Mouse (Mus musculus) testis, postnatal 14 days (tissue): Measurements from ENCODE around the gene Sult1d1.
"Not testable (repeated sequence)": the region's sequence is repeated elsewhere in the genome, so short reads cannot be mapped to it uniquely, and the experiment has no call there.

Source experiments
- DNase-seq: peaks from one replicate; pipeline ENCODE4 v3.0.0; 2021; ENCODE audit warnings: low spot score

Gene Sult1d1

GRCm38 (mm10) chr5:87568845-87569244 lies at the start of gene Sult1d1:
Sult1d1 (minus strand) TSS chr5:87569027.
- no peak for DNase-seq

DNA sequence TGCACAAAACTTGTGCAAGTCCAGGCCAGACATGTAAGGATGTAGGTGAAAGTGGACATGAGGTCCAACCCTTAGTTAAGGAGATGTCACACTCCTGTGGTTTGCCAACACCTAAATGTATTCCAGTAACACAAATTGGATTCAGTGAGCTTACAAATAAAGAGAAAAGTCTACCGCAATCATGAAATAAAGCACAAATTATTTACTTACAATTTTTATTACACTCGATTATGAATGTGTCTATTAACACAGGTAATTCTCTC lies 46.2 kb upstream of the Sult1d1 start:
- no peak for DNase-seq

DNA sequence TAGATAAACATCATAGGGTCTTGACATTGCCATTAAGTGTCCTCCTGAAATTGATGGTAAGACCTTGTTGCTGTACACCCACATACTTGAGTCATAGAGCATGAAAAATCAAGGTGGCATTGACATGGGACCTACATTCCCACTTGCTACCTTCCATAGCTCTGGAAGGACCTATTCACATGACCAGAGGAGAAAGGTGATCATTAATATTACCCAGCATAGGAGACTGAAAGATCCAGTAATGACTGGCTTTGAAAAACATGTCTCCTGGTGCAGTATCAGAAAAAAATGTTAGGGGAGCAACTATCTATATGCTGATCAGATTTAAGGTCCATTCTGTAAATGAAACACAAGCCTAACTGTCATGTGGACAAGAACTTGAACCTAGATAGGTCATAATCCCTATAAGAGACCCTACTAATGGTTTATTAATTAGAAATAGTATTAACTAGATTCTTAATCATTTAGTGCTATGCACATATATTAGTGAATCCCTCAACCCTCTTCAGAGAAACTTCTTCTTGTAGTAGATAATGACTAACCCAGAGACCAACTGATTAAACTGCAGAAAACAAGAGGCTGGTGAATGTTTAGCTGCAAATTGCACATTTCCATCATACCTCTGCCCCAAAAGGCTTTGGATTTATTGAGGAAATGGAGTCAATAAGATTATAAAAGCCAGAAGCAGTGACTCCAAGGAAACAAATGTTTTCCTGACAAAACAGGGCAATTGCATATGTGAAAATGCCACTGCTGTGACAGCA lies 45.7 kb upstream of the Sult1d1 start:
- no peak for DNase-seq

GRCm38 (mm10) chr5:87601018-87601417 lies 32.2 kb upstream of the Sult1d1 start:
- peak; percentile 42 for DNase-seq

DNA sequence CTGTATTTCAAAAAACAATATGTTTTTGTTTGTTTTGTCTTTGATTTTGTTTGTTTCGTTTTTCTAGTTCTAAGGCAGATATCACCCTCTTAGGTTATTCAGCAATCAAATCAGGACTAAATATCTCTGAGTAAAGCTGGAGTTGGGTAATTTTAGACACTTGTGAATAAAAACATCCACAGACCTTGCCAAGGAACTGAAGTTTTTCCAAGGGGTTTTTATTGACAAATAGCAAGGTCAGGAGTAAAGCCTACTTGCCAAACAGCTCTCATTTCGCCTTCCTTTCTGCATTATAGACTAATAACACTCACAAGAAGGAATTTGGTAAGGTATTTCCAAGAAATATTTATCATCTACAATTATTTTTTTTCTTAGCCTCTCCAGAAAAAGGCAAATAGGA lies 29.1 kb upstream of the Sult1d1 start:
- no peak for DNase-seq

DNA sequence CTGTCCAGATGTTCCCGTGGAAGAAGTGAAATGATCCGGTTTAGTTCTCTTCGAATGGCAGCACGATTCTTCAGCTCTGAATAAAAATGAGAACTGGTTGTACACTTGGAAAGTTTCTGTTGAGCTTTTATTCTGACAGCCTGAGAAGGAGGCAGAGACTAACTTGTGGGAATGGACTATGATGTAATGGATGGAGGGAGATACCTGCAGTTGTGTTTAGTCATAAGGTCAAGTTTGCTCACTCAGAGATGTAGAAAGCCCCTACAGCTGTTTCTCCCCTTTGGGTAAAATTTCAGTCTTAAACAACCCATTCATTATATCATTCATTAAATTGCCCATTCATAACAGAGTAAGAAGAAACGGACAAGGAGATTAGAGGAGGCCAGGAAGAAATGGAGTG lies 22.7 kb upstream of the Sult1d1 start, which contains the start of gene Sult1e1:
Gene Sult1e1, minus strand, starts transcription at position 101 of the 400 bp plus-strand sequence.
- DNase-seq, result no peak

DNA sequence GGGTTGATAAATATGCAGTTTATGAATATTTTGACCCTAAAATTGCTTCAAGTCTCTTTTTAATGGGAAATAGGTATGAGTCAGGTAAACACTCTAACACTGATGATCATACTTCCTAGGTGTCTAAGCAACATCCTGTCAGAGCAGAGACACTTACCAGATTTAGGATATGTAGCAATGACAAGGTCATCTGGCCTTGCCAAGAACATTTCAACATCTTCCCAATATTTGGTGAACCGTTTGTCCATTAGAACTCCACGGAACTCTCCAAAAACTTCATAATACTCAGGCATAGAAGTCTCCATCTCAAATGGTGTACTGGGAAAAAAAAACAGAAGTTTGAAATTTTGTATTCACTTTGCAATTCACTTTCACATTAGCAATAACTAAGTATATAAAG lies 21.1 kb upstream of the Sult1d1 start:
- DNase-seq, result no peak

DNA sequence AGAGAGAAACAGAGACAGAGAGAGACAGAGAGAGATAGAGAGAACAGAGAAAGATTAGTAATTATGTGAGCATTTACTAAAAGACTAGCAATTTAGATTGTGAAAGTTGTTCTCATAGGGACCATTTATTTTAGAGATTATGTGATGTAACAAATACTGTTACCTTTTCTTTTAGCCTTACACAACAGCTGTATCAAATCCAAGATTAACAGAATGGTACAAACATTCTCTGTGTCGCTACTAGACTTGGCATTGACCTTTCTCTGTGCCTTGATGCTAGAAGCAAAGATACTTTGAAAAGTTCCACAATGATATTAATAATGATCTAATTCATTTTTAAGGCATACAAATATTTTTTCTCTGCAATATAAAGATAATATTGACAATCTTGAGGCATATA lies 11.6 kb upstream of the Sult1d1 start:
- DNase-seq, result no peak

- no peak for DNase-seq
These were observed 5.3 kb upstream of the Sult1d1 start for GRCm38 (mm10) chr5:87574174-87574573.

DNA sequence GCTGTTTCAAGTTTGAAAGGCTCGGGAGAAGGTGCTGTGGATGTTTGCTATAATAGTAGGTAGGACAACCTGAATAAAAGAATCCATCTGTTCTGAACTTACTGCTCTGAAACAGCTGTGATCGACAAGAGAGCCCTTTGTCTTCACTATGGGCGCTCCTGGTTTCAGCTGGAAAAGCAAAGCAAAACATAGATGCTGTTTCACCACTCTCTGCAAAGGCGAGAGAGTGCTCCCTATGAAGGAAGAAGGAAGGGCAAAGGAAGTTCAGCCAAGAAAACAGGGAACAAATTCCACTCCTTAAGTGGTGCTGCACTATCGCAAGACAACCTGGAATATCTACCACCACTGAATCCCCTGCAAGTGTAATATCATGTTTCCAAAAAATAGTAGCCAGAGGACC lies 4.7 kb upstream of the Sult1d1 start:
- no peak for DNase-seq

- DNase-seq, result no peak
These were observed 4.0 kb upstream of the Sult1d1 start for GRCm38 (mm10) chr5:87572781-87573180.

DNA sequence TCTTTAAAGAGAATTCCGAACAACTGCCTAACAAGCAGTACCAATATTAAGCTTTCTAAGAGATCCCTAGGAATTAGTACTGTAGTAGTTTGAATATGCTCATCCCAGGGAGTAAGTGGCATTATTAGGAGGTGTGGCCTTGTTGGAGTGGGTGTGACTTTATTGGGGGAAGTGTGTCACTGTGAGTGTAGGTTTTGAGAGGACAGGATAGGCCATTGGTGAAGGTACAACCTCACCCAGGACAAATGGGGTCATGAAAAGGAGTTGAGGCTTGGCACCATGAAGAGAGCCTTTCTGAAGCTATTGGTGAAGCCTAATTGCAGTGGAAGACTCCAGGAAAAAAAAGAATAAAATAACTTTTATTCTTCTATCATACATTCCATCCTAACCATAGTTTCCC lies 1.5 kb downstream of the Sult1d1 start:
- DNase-seq, result no peak

DNA sequence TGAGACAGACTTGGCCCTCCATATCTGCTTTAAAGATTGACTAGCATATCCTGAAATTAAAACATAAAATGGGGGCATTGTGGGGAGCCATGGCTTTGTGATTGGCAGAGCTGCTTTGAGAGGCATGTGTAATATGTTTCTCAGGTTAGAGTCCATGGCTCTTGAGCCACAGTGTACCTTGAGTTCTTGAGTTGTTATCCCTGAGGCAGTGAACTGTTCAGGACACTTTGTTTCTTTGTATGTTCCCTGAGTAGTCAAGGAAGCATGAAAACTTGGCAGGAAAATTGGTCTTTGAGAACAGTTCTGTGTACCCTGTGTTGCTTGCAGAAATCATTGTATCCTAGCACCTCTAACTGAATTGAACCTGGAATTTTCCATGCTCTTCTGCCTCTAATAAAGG lies 5.9 kb downstream of the Sult1d1 start:
- DNase-seq, result peak; percentile 15

GRCm38 (mm10) chr5:87562526-87562925 lies 6.3 kb downstream of the Sult1d1 start:
- no peak for DNase-seq

GRCm38 (mm10) chr5:87560145-87560544 lies 8.7 kb downstream of the Sult1d1 start:
- no peak for DNase-seq

DNA sequence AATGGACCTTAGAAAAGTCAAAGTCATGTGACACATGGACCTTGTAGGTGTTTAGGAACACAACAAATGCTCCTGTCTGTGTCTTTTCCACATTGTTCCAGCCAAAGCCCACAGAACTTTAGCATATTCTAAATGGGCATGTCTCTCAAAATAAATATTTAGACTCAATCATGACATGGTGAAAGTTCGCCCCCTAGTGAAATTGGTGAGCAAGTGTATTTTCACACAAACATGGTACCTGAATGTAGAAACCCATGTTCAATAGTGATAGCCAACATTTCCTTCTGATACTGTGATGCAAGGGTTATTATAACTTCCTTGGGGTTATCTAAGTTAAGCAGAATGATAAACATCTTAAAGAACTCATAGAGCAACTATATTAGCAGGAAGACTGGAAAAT lies 17.9 kb downstream of the Sult1d1 start:
- DNase-seq, result no peak

DNA sequence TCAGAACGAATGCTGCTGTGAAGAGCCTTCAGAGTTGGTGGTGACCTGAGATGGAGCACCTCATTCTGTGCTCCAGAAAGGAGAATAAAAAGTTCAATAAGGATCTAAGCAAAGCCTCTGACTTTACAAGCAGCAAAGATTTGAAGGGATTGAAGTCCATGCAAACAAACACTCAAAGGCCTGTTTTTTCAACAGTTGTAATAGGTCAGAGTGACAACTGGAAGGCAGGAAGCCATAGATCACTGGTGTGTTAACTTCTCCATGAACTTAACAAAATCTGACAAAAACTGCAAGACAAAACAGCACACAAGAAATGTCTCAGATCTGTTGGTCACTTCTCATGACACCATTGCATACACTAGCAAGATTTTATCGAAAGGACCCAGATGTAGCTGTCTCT lies 30.7 kb downstream of the Sult1d1 start, which contains the start of gene Sult1b1:
Gene Sult1b1, minus strand, starts transcription at position 85 of the 400 bp plus-strand sequence.
- no peak for DNase-seq

GRCm38 (mm10) chr5:87535994-87536644 lies 32.7 kb downstream of the Sult1d1 start:
- no peak for DNase-seq

DNA sequence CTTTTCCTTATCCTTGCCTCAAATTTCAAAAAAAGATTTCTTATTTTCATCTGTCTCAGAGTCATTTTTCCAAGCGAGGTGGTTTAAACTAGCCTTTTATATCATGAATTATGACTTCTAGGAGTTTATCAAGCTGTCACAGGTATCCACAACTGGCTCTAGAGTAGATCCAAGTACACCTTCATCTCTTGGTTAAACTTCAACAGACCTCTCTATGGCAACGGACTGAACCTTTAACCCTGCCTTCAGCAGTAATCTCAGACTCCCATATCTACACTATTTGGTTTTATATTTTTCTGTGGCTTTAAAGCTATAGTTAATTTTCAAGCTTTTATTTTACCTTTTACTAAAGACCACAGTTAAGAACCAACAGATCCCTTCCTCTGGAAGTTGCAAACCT lies 36.5 kb downstream of the Sult1d1 start:
- no peak for DNase-seq

DNA sequence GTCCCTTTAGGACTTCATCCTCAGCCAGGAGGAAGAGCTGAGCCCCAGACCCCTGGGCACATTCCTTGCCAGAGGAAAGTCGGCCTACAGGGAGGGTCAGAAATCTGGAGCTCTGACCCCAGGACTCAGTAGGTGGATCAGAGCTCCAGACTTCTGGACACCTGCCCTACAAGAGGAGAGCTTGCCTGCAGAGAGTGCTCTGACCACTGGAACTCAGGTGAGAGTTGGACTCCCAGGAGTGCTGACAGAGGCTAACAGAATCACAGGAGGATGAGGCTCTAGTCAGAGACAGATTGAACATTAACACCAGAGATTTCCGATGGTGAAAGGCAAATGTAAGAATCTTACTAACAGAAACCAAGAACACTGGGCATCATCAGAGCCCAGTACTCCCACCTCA lies 45.3 kb downstream of the Sult1d1 start:
- not testable (repeated sequence) for DNase-seq

GRCm38 (mm10) chr5:87505776-87506458 lies 62.9 kb downstream of the Sult1d1 start:
- DNase-seq, result no peak
